In genomic region chr9:54949465-54949864, GRCm38 (mm10) we compare ENCODE assay signal across 21 mouse cellular contexts. TPM values are rescaled to one million over a fixed set of nuclear protein-coding genes. Genes with fewer than 3 reads are reported as not detected.
DNase-seq lines count a peak whose midpoint lies in the region; ATAC-seq and TF ChIP-seq lines count a peak whose summit lies in the region.
"Had no signal": no experiment of that assay in that cellular context is flagged by ENCODE, and none has a peak within 500 bp of the region (broad histone marks: within the 10 kb centered on the region; RNA-seq: fewer than 3 reads in every experiment).

No protein-coding gene starts in this region.

- peak; percentile 91 for DNase-seq in heart, adult 11 months
- peak; percentile 15 for DNase-seq in lung, postnatal 36 days
- no peak for DNase-seq in lung, postnatal 10 days
- DNase-seq in NIH3T3 (ENCODE audit: low read depth): peak; percentile 35
- no peak for DNase-seq in neural tube, embryonic 10.5 days (ENCODE audit: extremely low spot score, low spot score)
- DNase-seq: adrenal gland, postnatal 25 days; B cell, adult 2 months; cerebellum, adult 2 months; cerebellum, postnatal 14 days; embryo, embryonic 11 days had no signal

- TF ChIP-seq POLR2A in myocyte (IDR thresholded peaks at IDR 0.05; ENCODE audit: insufficient read length, low read depth): no peak

- peaks cover 22% of the 10 kb centered on the region for H3K79me2 ChIP-seq in myocyte (ENCODE audit: control insufficient read depth, insufficient read depth)

- no peak overlapping the region for H3K27ac ChIP-seq in heart, embryonic 11.5 days (ENCODE audit: low read depth, low read length)
- no peak overlapping the region for H3K27ac ChIP-seq in kidney, embryonic 14.5 days (ENCODE audit: low read depth, low read length)

- H3K4me3 ChIP-seq in heart, embryonic 11.5 days (ENCODE audit: low read depth, low read length): no peak overlapping the region
- H3K4me3 ChIP-seq in myocyte: peak overlapping the region; percentile 71
- H3K4me3 ChIP-seq in kidney, embryonic 14.5 days (ENCODE audit: low read length): no peak overlapping the region

- H3K4me1 ChIP-seq in heart, embryonic 11.5 days (ENCODE audit: control insufficient read depth, insufficient read depth, low read length): peaks cover 6% of the 10 kb centered on the region; the same call in 1 of the 2 replicates
- H3K4me1 ChIP-seq in kidney, embryonic 14.5 days (ENCODE audit: control insufficient read depth, insufficient read depth, low read length): peaks cover 5% of the 10 kb centered on the region; the same call in 1 of the 2 replicates

- 0 out of 2 replicates have a peak, but pooled peaks cover 3% of the 10 kb centered on the region for H3K36me3 ChIP-seq in heart, embryonic 11.5 days (ENCODE audit: control insufficient read depth, insufficient read depth, low read length)
- H3K36me3 ChIP-seq in myocyte (ENCODE audit: control insufficient read depth, insufficient read depth): peaks cover 13% of the 10 kb centered on the region
- H3K36me3 ChIP-seq in kidney, embryonic 14.5 days (ENCODE audit: control insufficient read depth, insufficient read depth, low read length): peaks cover 25% of the 10 kb centered on the region

- H3ac ChIP-seq in myocyte (ENCODE audit: control insufficient read depth, insufficient read length): no peak overlapping the region

- H3K27me3 ChIP-seq in heart, embryonic 11.5 days (ENCODE audit: control insufficient read depth, insufficient read depth, low read length): no peaks in the 10 kb centered on the region
- no peaks in the 10 kb centered on the region for H3K27me3 ChIP-seq in myocyte (ENCODE audit: control insufficient read depth, insufficient read depth, insufficient read length)
- no peaks in the 10 kb centered on the region for H3K27me3 ChIP-seq in kidney, embryonic 14.5 days (ENCODE audit: control insufficient read depth, insufficient read depth, low read length)
- H3K27me3 ChIP-seq: embryonic facial prominence, embryonic 12.5 days; forebrain, embryonic 15.5 days; heart, embryonic 12.5 days; intestine, embryonic 15.5 days had no signal

- H3K4me2 ChIP-seq in heart, embryonic 11.5 days: no peak overlapping the region
- H3K4me2 ChIP-seq in myocyte (ENCODE audit: low read depth): no peak overlapping the region
- no peak overlapping the region for H3K4me2 ChIP-seq in kidney, embryonic 14.5 days (replicated peaks; ENCODE audit: low read depth, low read length)

- H3K9me3 ChIP-seq in heart, embryonic 11.5 days (replicated peaks; ENCODE audit: control insufficient read depth, low read length): no peaks in the 10 kb centered on the region
- H3K9me3 ChIP-seq in kidney, embryonic 14.5 days (ENCODE audit: control insufficient read depth, low read length): no peaks in the 10 kb centered on the region
- H3K9me3 ChIP-seq: embryonic facial prominence, embryonic 12.5 days; forebrain, embryonic 15.5 days; heart, embryonic 12.5 days; hindbrain, embryonic 10.5 days; intestine, embryonic 15.5 days had no signal

- no peak overlapping the region for H3K9ac ChIP-seq in heart, embryonic 11.5 days (ENCODE audit: low read depth, low read length)
- H3K9ac ChIP-seq in kidney, embryonic 14.5 days (ENCODE audit: low read depth, low read length): no peak overlapping the region
- H3K9ac ChIP-seq: embryonic facial prominence, embryonic 12.5 days; forebrain, embryonic 15.5 days; heart, embryonic 12.5 days had no signal

- ATAC-seq in heart, embryonic 11.5 days (replicated peaks; ENCODE audit: insufficient number of reproducible peaks, low FRiP score, low TSS enrichment): no peak
- ATAC-seq in kidney, embryonic 14.5 days (ENCODE audit: low FRiP score, low TSS enrichment): no peak

TF ChIP-seq in myocyte, 11 proteins besides CTCF, POLR2A, EP300 and RAD21:
- TF ChIP-seq MYOG (IDR thresholded peaks at IDR 0.05; ENCODE audit: control insufficient read depth in 1 of 3, insufficient read depth in 1 of 3, insufficient read length in 2 of 3, low read depth in 2 of 3): no peak
- TF ChIP-seq USF1 (IDR thresholded peaks at IDR 0.05; ENCODE audit: low read depth): no peak
- no peak for TF ChIP-seq MAX (IDR thresholded peaks at IDR 0.05; ENCODE audit: low read depth)
- TF ChIP-seq TCF3 (IDR thresholded peaks at IDR 0.05; ENCODE audit: insufficient read length, low read depth): no peak
- TF ChIP-seq POLR2AphosphoS2 (IDR thresholded peaks at IDR 0.05; ENCODE audit: insufficient read length, low read depth): no peak
- TF ChIP-seq E2F4 (IDR thresholded peaks at IDR 0.05; ENCODE audit: insufficient read depth): no peak
- TF ChIP-seq REST (IDR thresholded peaks at IDR 0.05; ENCODE audit: insufficient read depth, insufficient read length): no peak
- no peak for TF ChIP-seq TCF12 (IDR thresholded peaks at IDR 0.05; ENCODE audit: insufficient read depth, poor library complexity, severe bottlenecking)
- TF ChIP-seq CEBPB (IDR thresholded peaks at IDR 0.05; ENCODE audit: insufficient read depth, poor library complexity, severe bottlenecking): no peak
- no peak for TF ChIP-seq MYOD1 (IDR thresholded peaks at IDR 0.05; ENCODE audit: control insufficient read depth in 1 of 3, insufficient read length in 2 of 3, low read depth in 2 of 3)
- no peak for TF ChIP-seq SRF (IDR thresholded peaks at IDR 0.05; ENCODE audit: control insufficient read depth, insufficient read length, low read depth)

RNA-seq across cellular contexts. Expression of gene Psma4, which starts 1.1 kb away (rescaled TPM):
- 258 and 260 TPM in 2 replicates for polyA plus RNA-seq in heart, embryonic 11.5 days (2014; fragmentation: Nextera tagmentation; extraction: Ambion mirVana)
- 166 TPM for polyA plus RNA-seq in myocyte (2012; fragmentation: generic; extraction: Trizol)
- polyA plus RNA-seq in kidney, embryonic 14.5 days (2014; fragmentation: Nextera tagmentation; extraction: Ambion mirVana): 336 and 387 TPM in 2 replicates

RNA-seq across cellular contexts. Expression of gene AY074887, which starts 1.3 kb away (rescaled TPM):
- 0.41 and 0.79 TPM in 2 replicates for polyA plus RNA-seq in heart, embryonic 11.5 days (2014; fragmentation: Nextera tagmentation; extraction: Ambion mirVana)
- 0.08 TPM for polyA plus RNA-seq in myocyte (2012; fragmentation: generic; extraction: Trizol)
- 0.80 and 1.4 TPM in 2 replicates for polyA plus RNA-seq in kidney, embryonic 14.5 days (2014; fragmentation: Nextera tagmentation; extraction: Ambion mirVana)
- polyA plus RNA-seq: adrenal gland, adult 2 months; CD4-positive, CD25-positive, alpha-beta regulatory T cell, adult 4 months; cerebellum, adult 2 months had no signal

RNA-seq across cellular contexts. Expression of gene Chrna5, which starts 31.2 kb away (rescaled TPM):
- 0.17 TPM in 1 of 2 replicates, not detected in the other for polyA plus RNA-seq in heart, embryonic 11.5 days (2014; fragmentation: Nextera tagmentation; extraction: Ambion mirVana)
- polyA plus RNA-seq in myocyte (2012; fragmentation: generic; extraction: Trizol): not detected
- 0.17 and 0.72 TPM in 2 replicates for polyA plus RNA-seq in kidney, embryonic 14.5 days (2014; fragmentation: Nextera tagmentation; extraction: Ambion mirVana)
- polyA plus RNA-seq: CD4-positive, CD25-positive, alpha-beta regulatory T cell, adult 4 months; heart, embryonic 16.5 days had no signal

RNA-seq across cellular contexts. Expression of gene Hykk, which starts 32.4 kb away (rescaled TPM):
- polyA plus RNA-seq in heart, embryonic 11.5 days (2014; fragmentation: Nextera tagmentation; extraction: Ambion mirVana): 2.6 and 3.7 TPM in 2 replicates
- 0.04 TPM for polyA plus RNA-seq in myocyte (2012; fragmentation: generic; extraction: Trizol)
- 2.7 and 5.1 TPM in 2 replicates for polyA plus RNA-seq in kidney, embryonic 14.5 days (2014; fragmentation: Nextera tagmentation; extraction: Ambion mirVana)

Comparison
In these comparisons a context has a peak if more than half of its experiments do, and no peak if none do; other contexts are left out.
1. DNase-seq: peak in heart, adult 11 months (single experiment), lung, postnatal 36 days (single experiment) and NIH3T3 (single experiment); none in lung, postnatal 10 days (single experiment) and neural tube, embryonic 10.5 days (single experiment).